Mouse (Mus musculus): Measurements from ENCODE around the gene Zfp454. TPM values are rescaled to one million over a fixed set of nuclear protein-coding genes. Genes with fewer than 3 reads are reported as not detected.
A peak's percentile ranks its signal among the peaks of the same experiment; 100 is the strongest.

Gene Zfp454
- polyA plus RNA-seq, 1 experiment = 6.0 TPM

DNA sequence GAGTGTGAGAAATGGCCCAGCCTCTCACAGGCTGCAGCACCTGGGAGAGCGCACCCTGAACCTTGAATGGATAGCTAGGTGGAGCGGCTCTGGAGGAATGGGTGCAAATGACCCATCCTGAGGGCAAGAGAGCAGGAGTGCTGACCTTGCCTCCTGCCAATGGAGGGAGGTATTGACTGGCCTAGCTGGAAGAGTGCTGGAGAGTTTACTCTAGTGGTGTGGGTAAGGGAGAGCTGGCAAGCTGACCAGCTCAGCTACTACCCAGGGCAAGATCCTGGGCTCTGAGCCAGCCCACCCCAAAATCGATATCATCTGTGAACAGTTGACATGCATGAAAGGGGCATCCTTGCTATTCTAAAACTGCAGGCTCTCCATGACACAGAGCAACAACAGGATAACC, 41.5 kb downstream of the Zfp454 start:
- no peak for DNase-seq (ENCODE audit: extremely low spot score in 1 of 2, low spot score in 1 of 2)

DNA sequence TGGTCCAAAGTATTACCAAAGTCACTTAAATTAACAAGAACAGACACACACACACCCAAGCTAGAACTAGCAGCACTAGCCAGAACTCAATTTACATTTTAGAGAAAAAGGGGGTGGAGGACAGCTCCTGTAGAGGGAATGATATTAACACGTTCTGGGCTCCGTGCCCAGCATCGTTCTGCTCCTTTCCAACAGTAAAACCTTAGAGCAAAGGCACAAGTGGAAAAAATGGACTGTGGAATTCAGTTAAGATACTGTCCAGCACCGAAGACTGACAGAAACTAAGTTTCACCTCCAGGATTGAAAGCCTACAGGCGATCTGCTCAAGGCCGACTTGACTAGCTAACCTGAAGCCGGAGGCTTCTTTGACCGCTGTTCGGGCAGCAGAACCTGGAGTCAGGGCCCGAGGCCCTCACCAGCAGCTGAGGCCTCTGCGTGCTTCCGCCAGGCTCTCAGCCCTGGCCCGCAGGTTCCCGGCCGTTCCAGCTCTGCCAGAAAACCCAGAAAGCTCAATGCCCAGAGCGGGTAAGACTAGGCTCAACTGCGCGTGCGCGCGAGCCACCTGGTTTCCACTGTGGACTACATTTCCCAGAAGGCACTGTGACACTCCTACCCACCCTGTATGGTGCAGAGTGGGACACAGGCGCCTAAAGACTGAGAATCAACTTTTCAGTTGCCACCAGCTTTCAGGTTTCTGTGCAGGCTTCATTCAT, 46.3 kb downstream of the Zfp454 start, which contains the start of gene Zfp879:
TSS of gene Zfp879 (minus strand) at position 530 of the 713 bp plus-strand sequence.
- DNase-seq (ENCODE audit: extremely low spot score in 1 of 2, low spot score in 1 of 2) = peak; percentile 93 to 99

DNA sequence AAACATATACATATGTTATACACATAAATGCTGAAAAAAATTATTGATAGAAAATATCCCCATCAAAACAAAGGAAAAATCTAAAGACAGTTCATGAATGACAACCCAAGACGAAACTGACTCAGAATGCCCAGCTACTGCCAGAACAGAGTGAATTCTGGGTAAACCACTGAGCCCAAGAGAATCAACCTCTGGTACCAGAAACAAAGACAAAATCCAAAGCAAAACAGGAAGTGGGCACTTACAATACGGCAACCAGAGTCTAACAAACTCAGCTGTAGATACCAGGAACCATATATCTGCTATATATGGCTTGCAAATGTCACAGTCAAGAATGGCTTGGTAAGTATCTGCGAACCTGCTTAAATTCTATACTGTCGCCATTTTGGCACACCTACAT, 51.7 kb downstream of the Zfp454 start:
- no peak for DNase-seq (ENCODE audit: extremely low spot score in 1 of 2, low spot score in 1 of 2)

DNA sequence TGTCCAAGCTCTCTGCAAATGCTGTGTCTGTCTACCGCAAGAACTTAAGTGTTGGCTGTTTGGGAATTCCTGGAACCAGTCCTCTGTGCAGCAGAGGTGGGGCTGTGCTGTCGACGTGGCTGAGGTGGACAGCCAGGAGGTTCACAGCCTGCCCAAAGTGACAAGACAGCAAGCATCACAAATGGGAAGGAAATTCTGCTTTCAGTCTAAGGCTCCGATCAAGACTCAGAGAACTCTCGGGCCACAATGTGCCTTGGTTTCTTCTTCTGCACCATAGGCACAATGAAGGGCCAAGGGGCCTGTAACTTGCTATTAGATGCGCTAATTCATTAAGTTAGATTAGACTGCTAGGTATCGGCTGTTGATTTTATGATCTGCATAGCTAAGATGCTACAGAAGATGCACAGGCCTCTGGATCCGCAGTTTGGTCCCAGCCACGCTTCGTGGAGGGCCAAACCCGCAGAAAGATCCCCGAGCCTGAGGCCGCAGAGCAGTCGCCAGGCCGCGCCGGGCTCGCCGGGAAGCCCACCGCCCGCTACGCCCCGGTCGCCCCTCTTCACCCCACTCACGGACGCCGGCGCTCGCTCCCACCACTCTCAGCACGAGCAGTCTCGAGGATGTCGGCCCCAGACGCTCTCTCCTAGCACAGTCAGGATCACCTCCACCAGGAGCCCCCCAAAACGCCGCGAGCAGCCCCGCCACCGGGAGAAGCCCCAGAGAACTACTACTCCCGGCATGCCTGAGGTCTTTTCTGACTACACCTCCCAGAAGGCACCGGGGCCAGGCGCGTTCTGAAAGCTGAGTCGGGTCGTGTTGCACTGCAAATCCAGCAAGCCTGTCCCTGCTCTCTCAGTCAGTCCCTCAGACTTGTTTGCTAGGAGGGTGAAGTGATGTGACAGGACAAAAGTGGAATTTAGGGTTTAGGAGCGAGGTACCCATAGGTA, 60.2 kb downstream of the Zfp454 start, which contains the start of gene Zfp354c:
TSS of gene Zfp354c (minus strand) at position 715 of the 944 bp plus-strand sequence.
- DNase-seq (ENCODE audit: extremely low spot score in 1 of 2, low spot score in 1 of 2) = peak; percentile 86 to 94

DNA sequence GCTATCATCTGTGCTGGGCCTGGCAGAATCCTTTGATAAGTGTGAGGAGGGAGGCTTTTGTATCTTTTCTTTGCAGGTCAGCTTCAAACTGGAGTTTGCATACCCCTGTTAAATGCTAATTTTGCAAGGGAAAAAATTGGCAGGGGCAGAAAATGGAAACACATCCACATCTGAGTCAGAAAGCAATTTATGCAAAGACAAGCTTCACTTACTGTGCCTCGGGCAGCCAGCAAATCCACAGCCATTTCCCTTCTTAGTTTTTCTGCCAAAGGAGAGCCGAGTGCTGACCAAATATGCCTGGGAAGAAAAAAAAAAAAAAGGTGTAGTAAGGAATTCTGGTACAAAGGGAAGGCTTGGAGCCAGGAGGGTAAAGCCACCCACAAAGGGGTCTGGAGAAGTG, 61.2 kb downstream of the Zfp454 start:
- no peak for DNase-seq (ENCODE audit: extremely low spot score in 1 of 2, low spot score in 1 of 2)

Other genes starting within 250 kb of the Zfp454 start
- 17.3 and 22.2 TPM in 2 replicates for gene Zfp354c, start 59.9 kb downstream of the Zfp454 start, polyA plus RNA-seq (2012; rRNA removed)
- gene Zfp879, start 46.1 kb downstream of the Zfp454 start, polyA plus RNA-seq (2012; rRNA removed) = 1.9 TPM in 2 replicates
- gene Grm6, start 37.0 kb downstream of the Zfp454 start, polyA plus RNA-seq (2012; rRNA removed) = 0.04 TPM in 1 of 2 replicates, not detected in the other
- gene Zfp2, start 28.5 kb upstream of the Zfp454 start, polyA plus RNA-seq (2012; rRNA removed) = 16.1 and 19.2 TPM in 2 replicates
- 2.6 and 2.8 TPM in 2 replicates for gene Zfp354b, start 44.0 kb upstream of the Zfp454 start, polyA plus RNA-seq (2012; rRNA removed)
- gene 4933414I15Rik, start 56.1 kb upstream of the Zfp454 start, polyA plus RNA-seq (2012; rRNA removed) = not detected in 2 replicates
- not detected in 2 replicates for gene Prop1, start 66.1 kb upstream of the Zfp454 start, polyA plus RNA-seq (2012; rRNA removed)
- gene Olfr1378, start 78.9 kb upstream of the Zfp454 start, polyA plus RNA-seq (2012; rRNA removed) = not detected in 2 replicates
- not detected in 2 replicates for gene Olfr1377, start 94.3 kb upstream of the Zfp454 start, polyA plus RNA-seq (2012; rRNA removed)
- not detected in 2 replicates for gene Olfr51, start 115.9 kb upstream of the Zfp454 start, polyA plus RNA-seq (2012; rRNA removed)
- gene Olfr54, start 126.6 kb upstream of the Zfp454 start, polyA plus RNA-seq (2012; rRNA removed) = not detected in 2 replicates
- not detected in 2 replicates for gene Olfr1375, start 160.5 kb upstream of the Zfp454 start, polyA plus RNA-seq (2012; rRNA removed)
- gene Zfp354a, start 171.6 kb upstream of the Zfp454 start, polyA plus RNA-seq (2012; rRNA removed) = 9.8 and 12.5 TPM in 2 replicates